Mouse (Mus musculus) heart, adult 2 months (tissue): Measurements from ENCODE around the gene Pqlc2. TPM values are rescaled to one million over a fixed set of nuclear protein-coding genes. Genes with fewer than 3 reads are reported as not detected.

Experiments
- DNase-seq, 2 experiments: peaks; one replicate each; pipeline ENCODE4 v3.0.0; 2021
- H3K27ac ChIP-seq: fragments of 200-600 bp; 2 replicates; pipeline ENCODE4 v1.8.1; 2022
- H3K27me3 ChIP-seq: fragments of 200-500 bp; 2 replicates; pipeline ENCODE4 v1.6.1; 2012; ENCODE audit warnings: mild to moderate bottlenecking, low read length, inconsistent platforms, mixed read lengths; ENCODE audit not compliant: control insufficient read depth, insufficient read depth
- H3K36me3 ChIP-seq: fragments of 200-500 bp; 2 replicates; pipeline ENCODE4 v1.6.1; 2012; ENCODE audit warnings: low read length, inconsistent platforms; ENCODE audit not compliant: control insufficient read depth, insufficient read depth
- H3K4me1 ChIP-seq: fragments of 200-500 bp; 2 replicates; pipeline ENCODE4 v1.6.1; 2011; ENCODE audit warnings: low read length; ENCODE audit not compliant: control insufficient read depth, insufficient read depth
- H3K4me3 ChIP-seq: fragments of 200-600 bp; 2 replicates; pipeline ENCODE4 v1.8.1; 2022
- H3K79me2 ChIP-seq: fragments of 200-500 bp; replicated peaks from 2 replicates; pipeline ENCODE4 v1.6.1; 2012; ENCODE audit warnings: mild to moderate bottlenecking, inconsistent platforms, low read length, moderate library complexity, mixed read lengths; ENCODE audit not compliant: control insufficient read depth, insufficient read depth
- H3K9ac ChIP-seq: fragments of 200-500 bp; 2 replicates; pipeline ENCODE4 v1.6.1; 2012; ENCODE audit warnings: low read depth, mild to moderate bottlenecking, control low read depth, inconsistent platforms, low read length, mixed read lengths
- CTCF ChIP-seq: fragments of 200-600 bp; IDR thresholded peaks from 2 replicates; pipeline ENCODE4 v1.8.1; 2022; ENCODE audit warnings: antibody characterized with exemption, mild to moderate bottlenecking, moderate library complexity
- EP300 ChIP-seq: fragments of 200-500 bp; IDR thresholded peaks from 2 replicates; pipeline ENCODE4 v1.6.1; 2011; ENCODE audit warnings: low read depth, low read length, control low read depth; ENCODE audit not compliant: insufficient read depth
- POLR2A ChIP-seq: fragments of 200-500 bp; IDR thresholded peaks from 2 replicates; pipeline ENCODE4 v1.6.1; 2011; ENCODE audit warnings: mild to moderate bottlenecking, low read depth, low read length, control low read depth; ENCODE audit not compliant: insufficient read depth
- WGBS: fragments of 180-500 bp; shearing (Covaris S2); methylation state at CpG from one replicate; pipeline ENCODE4 v1.1.7; 2018; 5-methylcytosine and 5-hydroxymethylcytosine counted together
- intact Hi-C: fragments of 180-260 bp; cut with DNase I; formaldehyde crosslinking; loops from one replicate; pipeline ENCODE4 v1.15.1; 2025
- polyA plus RNA-seq: library from polyadenylated mRNA; depleted of rRNA; stranded (reverse); fragments of >200 nt; gene quantifications from 2 replicates; pipeline ENCODE4 v1.2.3, GENCODE M21; 2012
- total RNA-seq, 2 experiments: library from RNA; stranded (reverse); gene quantifications; 2 replicates each; pipeline ENCODE4 v1.2.3; 2021

The Pqlc2 gene
- total and polyA plus RNA-seq, 3 experiments: 5.1 to 22.8 (median 5.9) TPM

- H3K27ac ChIP-seq: no peak overlapping the region
- intact Hi-C loops: loop anchor here (5.0 kb wide), 1 partner anchor 51 kb away; no protein-coding TSS in a partner anchor
- no peak for DNase-seq
Measured at GRCm38 (mm10) chr4:139286234-139286633, 24.3 kb downstream of the Pqlc2 start.

DNA sequence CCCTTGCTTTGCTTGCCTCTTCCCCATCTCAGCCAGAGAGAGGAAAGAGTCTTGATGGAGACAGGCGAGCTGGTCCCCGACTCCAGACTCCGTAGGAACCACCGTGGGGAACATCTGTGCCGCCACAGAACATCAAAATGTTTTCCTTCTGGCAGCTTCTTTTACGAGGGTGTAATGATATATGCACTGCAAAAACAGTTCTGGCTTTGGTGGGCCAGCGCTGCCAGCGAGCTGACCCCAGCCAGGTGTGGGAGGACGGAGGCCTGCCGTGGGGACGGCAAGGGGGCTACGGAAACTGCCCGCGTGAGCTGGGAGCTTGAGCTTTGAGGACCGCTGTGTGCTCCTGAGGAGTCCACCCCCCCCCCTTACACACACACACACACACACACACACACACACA is 25.6 kb downstream of the Pqlc2 start:
- Histone ChIP-seq H3K27ac (no peak overlapping the region), H3K9ac (no peak overlapping the region), H3K27me3 (no peaks in the 10 kb centered on the region), H3K36me3 (no peaks in the 10 kb centered on the region), H3K4me3 (no peak overlapping the region), H3K79me2 (no peaks in the 10 kb centered on the region), H3K4me1 (peaks cover 4% of the 10 kb centered on the region)
- TF ChIP-seq POLR2A (no peak), CTCF (no peak), EP300 (no peak)
- WGBS: 96% methylated on average over 15 of the region's 15 CpGs
- intact Hi-C loops: loop anchor here (5.0 kb wide), 1 partner anchor 52 kb away; no protein-coding TSS in a partner anchor
- DNase-seq: no peak

More at GRCm38 (mm10) chr4:139286234-139286633, 24.3 kb downstream of the Pqlc2 start:
- Histone ChIP-seq H3K27me3 (no peaks in the 10 kb centered on the region), H3K79me2 (no peaks in the 10 kb centered on the region), H3K4me1 (peaks cover 4% of the 10 kb centered on the region), H3K9ac (no peak overlapping the region), H3K4me3 (no peak overlapping the region), H3K36me3 (no peaks in the 10 kb centered on the region)
- WGBS: 57% methylated on average over 5 of the region's 5 CpGs
- no peak for TF ChIP-seq POLR2A
- no peak for TF ChIP-seq EP300
- TF ChIP-seq CTCF: no peak

- Histone ChIP-seq H3K4me3 (no peak overlapping the region), H3K79me2 (0 out of 2 replicates have a peak, but pooled peaks cover 2% of the 10 kb centered on the region), H3K36me3 (no peaks in the 10 kb centered on the region), H3K4me1 (peaks cover 3% of the 10 kb centered on the region), H3K9ac (no peak overlapping the region), H3K27ac (peak overlapping the region; percentile 38), H3K27me3 (no peaks in the 10 kb centered on the region)
- DNase-seq: peak; percentile 54 to 56
- intact Hi-C loops: no loop called here
- TF ChIP-seq EP300: 0 out of 2 replicates have a peak, but pooled peaks have one; percentile 14
- TF ChIP-seq CTCF: no peak
- WGBS: 20% methylated on average over 6 of the region's 6 CpGs
Measured at GRCm38 (mm10) chr4:139282955-139283417, 27.5 kb downstream of the Pqlc2 start.

- no peak for DNase-seq
- Histone ChIP-seq H3K36me3 (no peaks in the 10 kb centered on the region), H3K4me3 (no peak overlapping the region), H3K27me3 (no peaks in the 10 kb centered on the region), H3K9ac (no peak overlapping the region), H3K79me2 (0 out of 2 replicates have a peak, but pooled peaks cover 2% of the 10 kb centered on the region), H3K4me1 (no peaks in the 10 kb centered on the region; the same call in 1 of the 2 replicates), H3K27ac (no peak overlapping the region)
- intact Hi-C loops: no loop called here
- 90% methylated on average over 16 of the region's 16 CpGs for WGBS
- no peak for TF ChIP-seq EP300
- TF ChIP-seq POLR2A: no peak
- no peak for TF ChIP-seq CTCF
Measured at GRCm38 (mm10) chr4:139281791-139282345, 28.6 kb downstream of the Pqlc2 start.

- no peak overlapping the region for H3K9ac ChIP-seq
- DNase-seq: no peak
- no peaks in the 10 kb centered on the region; the same call in 1 of the 2 replicates for H3K4me1 ChIP-seq
- no peaks in the 10 kb centered on the region for H3K27me3 ChIP-seq
- no peak overlapping the region for H3K4me3 ChIP-seq
- intact Hi-C loops: no loop called here
- 0 out of 2 replicates have a peak, but pooled peaks cover 2% of the 10 kb centered on the region for H3K79me2 ChIP-seq
- WGBS: 93% methylated on average over 12 of the region's 12 CpGs
- no peak overlapping the region for H3K27ac ChIP-seq
- no peaks in the 10 kb centered on the region for H3K36me3 ChIP-seq
- TF ChIP-seq CTCF (no peak), POLR2A (no peak), EP300 (no peak)
Measured at GRCm38 (mm10) chr4:139280530-139280929, 30.0 kb downstream of the Pqlc2 start.

GRCm38 (mm10) chr4:139276411-139276810 is 34.1 kb downstream of the Pqlc2 start:
- H3K36me3 ChIP-seq: no peaks in the 10 kb centered on the region
- intact Hi-C loops: no loop called here
- peaks cover 3% of the 10 kb centered on the region; the same call in 1 of the 2 replicates for H3K4me1 ChIP-seq
- TF ChIP-seq CTCF: no peak
- TF ChIP-seq POLR2A: no peak
- H3K79me2 ChIP-seq: 0 out of 2 replicates have a peak, but pooled peaks cover 2% of the 10 kb centered on the region
- DNase-seq: no peak
- no peak overlapping the region for H3K4me3 ChIP-seq
- no peaks in the 10 kb centered on the region for H3K27me3 ChIP-seq
- H3K9ac ChIP-seq: no peak overlapping the region
- H3K27ac ChIP-seq: no peak overlapping the region
- 90% methylated on average over 7 of the region's 7 CpGs for WGBS
